Mouse (Mus musculus) MEL (cell line): ENCODE data around the gene Myo5a. TPM values are rescaled to one million over a fixed set of nuclear protein-coding genes. Genes with fewer than 3 reads are reported as not detected.

ENCODE experiments used
- DNase-seq: peaks from one replicate; pipeline ENCODE4 v3.0.0; 2011; ENCODE audit warnings: low read depth, low spot score
- H3K27ac ChIP-seq: 2 replicates; pipeline ENCODE4 v1.5.1; 2012; ENCODE audit warnings: low read depth, mild to moderate bottlenecking, control low read depth, low read length, moderate library complexity; ENCODE audit not compliant: control insufficient read depth
- H3K27me3 ChIP-seq, 2 experiments: fragments of 150-350 bp in 1 of 2; sonication (generic) in 1 of 2; 2 replicates each; pipeline ENCODE4 v1.6.1; 2012; ENCODE audit warnings: low read length in 2 of 2, mild to moderate bottlenecking in 2 of 2, improper control_type of control experiment in 1 of 2, moderate library complexity in 1 of 2; ENCODE audit not compliant: insufficient read depth in 2 of 2, control insufficient read depth in 1 of 2
- H3K36me3 ChIP-seq, 2 experiments: 2 replicates each; pipeline ENCODE4 v1.6.1; 2012 to 2014; ENCODE audit warnings: low read length in 2 of 2, improper control_type of control experiment in 1 of 2, inconsistent platforms in 1 of 2, mild to moderate bottlenecking in 1 of 2; ENCODE audit not compliant: insufficient read depth in 2 of 2, control insufficient read depth in 1 of 2
- H3K4me1 ChIP-seq, 2 experiments: fragments of 150-350 bp in 1 of 2; sonication (generic) in 1 of 2; 2 replicates each; pipeline ENCODE4 v1.6.1; 2012; ENCODE audit warnings: low read length in 2 of 2, improper control_type of control experiment in 1 of 2, mild to moderate bottlenecking in 1 of 2; ENCODE audit not compliant: insufficient read depth in 2 of 2, control insufficient read depth in 1 of 2
- H3K4me3 ChIP-seq, 2 experiments: fragments of 150-350 bp in 1 of 2; sonication (generic) in 1 of 2; 2 replicates each; pipeline ENCODE4 v1.5.1; 2012; ENCODE audit warnings: low read depth in 2 of 2, low read length in 2 of 2, mild to moderate bottlenecking in 2 of 2, moderate library complexity in 2 of 2, control low read depth in 1 of 2, improper control_type of control experiment in 1 of 2; ENCODE audit not compliant: control insufficient read depth in 1 of 2, insufficient read depth in 1 of 2
- H3K79me2 ChIP-seq: 2 replicates; pipeline ENCODE4 v1.6.1; 2012; ENCODE audit warnings: mild to moderate bottlenecking, low read length, moderate library complexity; ENCODE audit not compliant: control insufficient read depth, poor library complexity, insufficient read depth
- H3K9ac ChIP-seq: 2 replicates; pipeline ENCODE4 v1.6.1; 2012; ENCODE audit warnings: low read depth, mild to moderate bottlenecking, control low read depth, low read length, moderate library complexity; ENCODE audit not compliant: control insufficient read depth, poor library complexity, severe bottlenecking
- H3K9me3 ChIP-seq: fragments of 150-350 bp; sonication (generic); replicated peaks from 2 replicates; pipeline ENCODE4 v1.6.1; 2012; ENCODE audit warnings: mild to moderate bottlenecking, low read length, improper control_type of control experiment, moderate library complexity; ENCODE audit not compliant: insufficient read depth
- ELF1 ChIP-seq: IDR thresholded peaks from 2 replicates; pipeline ENCODE4 v1.6.1; 2014; ENCODE audit warnings: low read depth, mild to moderate bottlenecking, inconsistent platforms, low read length, improper control_type of control experiment, moderate library complexity
- EP300 ChIP-seq, 2 experiments: IDR thresholded peaks; 2 replicates each; pipeline ENCODE4 v1.6.1; 2011; ENCODE audit warnings: improper control_type of control experiment in 2 of 2, low read length in 2 of 2, low read depth in 1 of 2, mild to moderate bottlenecking in 1 of 2
- JUND ChIP-seq: IDR thresholded peaks from 2 replicates; pipeline ENCODE4 v1.6.1; 2011; ENCODE audit warnings: low read depth, mild to moderate bottlenecking, improper control_type of control experiment, low read length
- KAT2A ChIP-seq: conservative IDR thresholded peaks from 2 replicates; pipeline ENCODE4 v1.6.1; 2012; ENCODE audit warnings: low read depth, low read length, improper control_type of control experiment, inconsistent platforms
- MAFK ChIP-seq: IDR thresholded peaks from 2 replicates; pipeline ENCODE4 v1.6.1; 2011; ENCODE audit warnings: low read depth, mild to moderate bottlenecking, low read length, improper control_type of control experiment, borderline replicate concordance
- MAX ChIP-seq: IDR thresholded peaks from 2 replicates; pipeline ENCODE4 v1.6.1; 2011; ENCODE audit warnings: low read length, improper control_type of control experiment
- MYB ChIP-seq: IDR thresholded peaks from 2 replicates; pipeline ENCODE4 v1.6.1; 2011; ENCODE audit warnings: mild to moderate bottlenecking, low read depth, low read length, improper control_type of control experiment
- MYC ChIP-seq: IDR thresholded peaks from 2 replicates; pipeline ENCODE4 v1.6.1; 2011; ENCODE audit warnings: low read depth, mild to moderate bottlenecking, low read length, improper control_type of control experiment, moderate library complexity
- NELFE ChIP-seq: IDR thresholded peaks from 2 replicates; pipeline ENCODE4 v1.6.1; 2011; ENCODE audit warnings: low read depth, low read length, improper control_type of control experiment
- POLR2A ChIP-seq, 2 experiments: IDR thresholded peaks; 2 replicates each; pipeline ENCODE4 v1.6.1; 2011 to 2012; ENCODE audit warnings: low read length in 2 of 2, mild to moderate bottlenecking in 2 of 2, control low read depth in 1 of 2, improper control_type of control experiment in 1 of 2, low read depth in 1 of 2, moderate library complexity in 1 of 2; ENCODE audit not compliant: control insufficient read depth in 1 of 2, insufficient read depth in 1 of 2, poor library complexity in 1 of 2
- POLR2AphosphoS2 ChIP-seq: IDR thresholded peaks from 2 replicates; pipeline ENCODE4 v1.6.1; 2011; ENCODE audit warnings: low read length, improper control_type of control experiment
- RAD21 ChIP-seq: IDR thresholded peaks from 2 replicates; pipeline ENCODE4 v1.6.1; 2011; ENCODE audit warnings: mild to moderate bottlenecking, low read depth, low read length, improper control_type of control experiment
- RCOR1 ChIP-seq: IDR thresholded peaks from 2 replicates; pipeline ENCODE4 v1.6.1; 2012; ENCODE audit warnings: low read depth, mild to moderate bottlenecking, inconsistent platforms, low read length, improper control_type of control experiment
- SMC3 ChIP-seq: IDR thresholded peaks from 2 replicates; pipeline ENCODE4 v1.6.1; 2011; ENCODE audit warnings: low read depth, low read length, improper control_type of control experiment
- UBTF ChIP-seq: IDR thresholded peaks from 2 replicates; pipeline ENCODE4 v1.6.1; 2012; ENCODE audit warnings: low read depth, mild to moderate bottlenecking, inconsistent platforms, low read length, improper control_type of control experiment, moderate library complexity, borderline replicate concordance; ENCODE audit not compliant: insufficient read depth
- USF2 ChIP-seq, 2 experiments: IDR thresholded peaks; 2 replicates each; pipeline ENCODE4 v1.6.1; 2011 to 2012; ENCODE audit warnings: improper control_type of control experiment in 2 of 2, low read length in 2 of 2, borderline replicate concordance in 1 of 2, inconsistent platforms in 1 of 2, low read depth in 1 of 2, mild to moderate bottlenecking in 1 of 2; ENCODE audit not compliant: insufficient read depth in 1 of 2
- ZNF384 ChIP-seq: IDR thresholded peaks from 2 replicates; pipeline ENCODE4 v1.6.1; 2012; ENCODE audit warnings: low read depth, mild to moderate bottlenecking, inconsistent platforms, low read length, improper control_type of control experiment
- polyA plus RNA-seq, 2 experiments: library from polyadenylated mRNA; stranded (reverse) in 1 of 2; unstranded in 1 of 2; fragments of >175 nt in 1 of 2; fragments of >200 nt in 1 of 2; gene quantifications; 2 replicates each; pipeline versions ENCODE4 v1.2.1 to v1.2.4; 2012; ENCODE audit warnings: low replicate concordance in 2 of 2, low read depth in 1 of 2; ENCODE audit not compliant: insufficient read length in 2 of 2, insufficient read depth in 1 of 2, missing spikeins in 1 of 2
- total RNA-seq: library from RNA; depleted of rRNA; stranded (reverse); fragments of 300-350 nt; gene quantifications from 2 replicates; pipeline ENCODE4 v1.2.3, GENCODE M21; 2012

Gene Myo5a
- total and polyA plus RNA-seq, 3 experiments = 18.9 to 208 (median 49.0) TPM

DNA sequence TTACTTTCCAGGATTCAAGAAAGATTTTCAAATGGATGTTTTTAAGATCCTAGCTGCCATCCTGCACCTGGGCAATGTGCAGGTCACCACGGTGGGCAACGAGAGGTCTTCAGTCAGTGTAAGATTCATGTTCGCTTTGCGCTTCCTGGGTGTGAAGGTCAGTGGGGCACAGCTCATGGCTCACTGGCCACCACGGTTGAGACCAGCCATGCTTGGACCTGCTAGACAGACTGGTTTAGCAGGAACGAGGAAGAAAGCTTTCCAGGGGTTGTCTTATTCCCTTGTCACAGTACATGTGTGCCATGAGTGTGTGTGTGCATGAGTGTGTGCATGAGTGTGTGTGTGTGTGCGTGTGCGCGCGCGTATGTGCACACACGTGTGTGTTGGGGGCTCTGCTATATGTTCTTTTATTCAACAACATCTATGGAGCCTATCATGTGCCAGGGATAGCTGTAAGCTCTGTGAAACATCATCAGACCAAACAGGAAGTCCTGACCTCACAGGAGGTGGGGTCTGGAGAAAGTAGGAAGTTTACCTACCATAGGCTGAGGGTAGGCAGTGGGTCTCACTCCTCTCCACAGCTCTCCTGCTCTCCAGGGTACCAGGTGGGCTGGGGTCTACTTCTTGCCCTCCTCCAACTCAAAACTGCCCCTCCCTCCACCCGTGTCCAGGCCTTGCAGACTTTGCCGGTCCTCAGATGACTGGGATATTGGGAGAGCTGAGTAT is 185.2 kb downstream of the Myo5a start:
- Histone ChIP-seq H3K27ac (no peak overlapping the region), H3K27me3 (no peaks in the 10 kb centered on the region), H3K4me1 (peaks cover 0 to 7% of the 10 kb centered on the region in 2 experiments; a peak in 2 of 4 replicates), H3K4me3 (no peak overlapping the region), H3K9ac (no peak overlapping the region), H3K36me3 (no peaks in the 10 kb centered on the region), H3K9me3 (no peaks in the 10 kb centered on the region), H3K79me2 (no peaks in the 10 kb centered on the region)
- DNase-seq = peak; percentile 65
- TF ChIP-seq JUND = no peak
- no peak for TF ChIP-seq MAX
- TF ChIP-seq UBTF = no peak
- TF ChIP-seq SMC3 = no peak
- no peak for TF ChIP-seq MAFK
- TF ChIP-seq ELF1 = peak; percentile 72
- TF ChIP-seq POLR2A (IDR thresholded peaks at IDR 0.05; ENCODE audit: control insufficient read depth in 1 of 2, insufficient read depth in 1 of 2, low read depth in 1 of 2, low read length in 2 of 2, poor library complexity in 1 of 2) = peak in 1 of 2 experiments; percentile 55; a peak in 2 of 4 replicates
- no peak for TF ChIP-seq ZNF384

DNA sequence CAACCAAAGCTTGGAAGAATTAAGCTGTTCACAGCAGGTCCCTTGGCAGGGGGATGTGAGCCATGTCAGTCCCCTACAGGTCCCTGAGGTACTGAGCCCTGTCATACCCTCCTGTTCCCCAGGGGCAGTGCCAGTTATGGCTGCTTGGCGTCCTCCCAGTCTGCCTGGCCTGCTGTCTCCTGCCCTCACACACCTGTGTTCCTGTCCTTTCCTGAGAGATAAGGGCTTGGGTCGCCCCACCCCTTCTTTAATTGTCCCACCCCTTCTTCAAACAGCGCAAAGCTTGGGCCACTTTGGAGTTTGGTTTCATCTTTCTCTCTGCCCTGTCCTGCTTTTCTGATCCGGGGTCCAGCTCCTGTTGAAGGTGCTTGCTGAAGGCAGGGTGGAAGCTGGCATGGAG is 188.0 kb downstream of the Myo5a start:
- peaks cover 4 to 25% of the 10 kb centered on the region in 2 experiments for H3K4me1 ChIP-seq
- H3K79me2 ChIP-seq = no peaks in the 10 kb centered on the region
- TF ChIP-seq USF2 (IDR thresholded peaks at IDR 0.05; ENCODE audit: borderline replicate concordance in 1 of 2, insufficient read depth in 1 of 2, low read depth in 1 of 2, low read length in 2 of 2) = no peak
- no peak for TF ChIP-seq EP300 (IDR thresholded peaks at IDR 0.05; ENCODE audit: low read depth in 1 of 2, low read length in 2 of 2)
- no peak for TF ChIP-seq POLR2AphosphoS2
- no peak for TF ChIP-seq RAD21
- no peak for TF ChIP-seq MYB
- TF ChIP-seq RCOR1 = no peak
- no peak for TF ChIP-seq NELFE
- TF ChIP-seq KAT2A = no peak
- no peak for TF ChIP-seq MYC
- TF ChIP-seq, all 39 proteins: peak for 0
- Histone ChIP-seq H3K4me3 (no peak overlapping the region), H3K36me3 (peaks cover 0 to 15% of the 10 kb centered on the region in 2 experiments; a peak in 2 of 4 replicates), H3K9ac (no peak overlapping the region), H3K9me3 (no peaks in the 10 kb centered on the region), H3K27me3 (no peaks in the 10 kb centered on the region), H3K27ac (no peak overlapping the region)
- DNase-seq = no peak
